Mouse (Mus musculus) bone marrow macrophage, adult 2 months (primary cell): ENCODE results near the gene Fam47e.

ENCODE experiments used
- CTCF ChIP-seq: IDR thresholded peaks from 2 replicates; pipeline ENCODE4 v1.5.1; 2012; ENCODE audit warnings: low read depth, mild to moderate bottlenecking, low read length, moderate library complexity
- POLR2A ChIP-seq: IDR thresholded peaks from 2 replicates; pipeline ENCODE4 v1.6.1; 2012; ENCODE audit warnings: mild to moderate bottlenecking, low read depth, low read length, borderline replicate concordance

DNA sequence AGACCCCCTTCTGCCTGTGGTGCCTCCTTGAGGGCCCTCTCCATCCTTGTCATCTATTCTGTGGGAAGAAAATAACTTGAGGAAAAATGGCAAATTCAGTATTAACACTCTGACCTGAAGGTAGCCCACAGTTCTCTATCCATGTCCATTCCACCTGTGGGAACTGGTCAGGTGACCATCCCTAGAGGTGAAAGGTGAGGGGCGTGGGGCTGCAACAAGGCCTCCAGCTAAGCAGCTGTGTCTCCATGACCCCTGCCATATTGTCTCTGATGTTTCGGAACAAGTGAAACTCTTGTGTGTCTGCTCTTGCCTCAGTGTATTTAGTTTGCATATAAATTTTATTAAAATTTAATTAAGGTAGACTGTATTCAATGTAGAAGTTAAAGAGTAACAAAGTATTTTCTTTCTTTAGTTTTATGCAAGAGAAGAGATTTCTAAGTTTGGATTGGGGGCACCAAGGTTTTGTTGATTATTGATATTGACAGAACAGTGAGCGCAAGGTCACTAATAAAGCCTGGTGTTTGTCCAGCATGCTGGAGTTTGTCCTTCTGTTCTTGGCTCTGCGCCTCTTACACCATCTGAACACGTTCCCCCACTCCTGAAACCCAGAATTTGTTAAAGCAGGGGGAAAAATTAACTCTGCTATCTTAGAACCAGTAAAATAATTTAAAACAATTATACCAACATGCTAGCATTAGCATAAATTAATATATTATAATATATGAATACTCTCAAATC is 52.8 kb downstream of the Fam47e start:
- TF ChIP-seq CTCF (no peak), POLR2A (no peak)
